Mouse (Mus musculus) ES-E14 (cell line): Measurements from ENCODE around the gene Mvb12a. TPM values are rescaled to one million over a fixed set of nuclear protein-coding genes. Genes with fewer than 3 reads are reported as not detected.
A peak's percentile ranks its signal among the peaks of the same experiment; 100 is the strongest.

Experiments
- DNase-seq: peaks from one replicate; pipeline ENCODE4 v3.0.0-alpha.2; 2013; ENCODE audit warnings: low read depth, low spot score
- H3K27ac ChIP-seq: 2 replicates; pipeline ENCODE4 v1.5.1; 2012; ENCODE audit warnings: low read depth, mild to moderate bottlenecking, low read length, moderate library complexity, mixed read lengths; ENCODE audit not compliant: poor library complexity, insufficient read depth, severe bottlenecking
- H3K36me3 ChIP-seq: 2 replicates; pipeline ENCODE4 v1.6.1; 2012; ENCODE audit warnings: mild to moderate bottlenecking, low read length, moderate library complexity, mixed read lengths; ENCODE audit not compliant: control insufficient read depth, poor library complexity, insufficient read depth, severe bottlenecking
- H3K4me1 ChIP-seq, 2 experiments: fragments of 150-350 bp in 1 of 2; sonication (generic) in 1 of 2; 2 replicates each; pipeline ENCODE4 v1.6.1; 2012; ENCODE audit warnings: low read length in 2 of 2, mild to moderate bottlenecking in 1 of 2, mixed read lengths in 1 of 2; ENCODE audit not compliant: control insufficient read depth in 2 of 2, insufficient read depth in 2 of 2, poor library complexity in 1 of 2
- H3K4me3 ChIP-seq, 2 experiments: fragments of 150-350 bp in 1 of 2; sonication (generic) in 1 of 2; 2 replicates each; pipeline ENCODE4 v1.5.1; 2012; ENCODE audit warnings: low read length in 2 of 2, low read depth in 1 of 2, mild to moderate bottlenecking in 1 of 2, mixed read lengths in 1 of 2; ENCODE audit not compliant: insufficient read depth in 1 of 2, poor library complexity in 1 of 2, severe bottlenecking in 1 of 2
- H3K9ac ChIP-seq: 2 replicates; pipeline ENCODE4 v1.6.1; 2012; ENCODE audit warnings: low read depth, mild to moderate bottlenecking, low read length, mixed read lengths; ENCODE audit not compliant: poor library complexity, insufficient read depth, severe bottlenecking
- H3K9me3 ChIP-seq: fragments of 150-350 bp; sonication (generic); 2 replicates; pipeline ENCODE4 v1.6.1; 2012; ENCODE audit warnings: low read depth, mild to moderate bottlenecking, low read length; ENCODE audit not compliant: control insufficient read depth, insufficient read depth
- CHD2 ChIP-seq: IDR thresholded peaks from 2 replicates; pipeline ENCODE4 v1.6.1; 2014; ENCODE audit warnings: mild to moderate bottlenecking, low read depth, low read length, inconsistent platforms
- HCFC1 ChIP-seq: IDR thresholded peaks from 2 replicates; pipeline ENCODE4 v1.6.1; 2012; ENCODE audit warnings: low read length, inconsistent platforms, borderline replicate concordance; ENCODE audit not compliant: insufficient read depth
- MAFK ChIP-seq: IDR thresholded peaks from 2 replicates; pipeline ENCODE4 v1.6.1; 2014; ENCODE audit warnings: mild to moderate bottlenecking, low read depth, low read length, inconsistent platforms; ENCODE audit not compliant: insufficient read depth
- ZC3H11A ChIP-seq: IDR thresholded peaks from 2 replicates; pipeline ENCODE4 v1.6.1; 2012; ENCODE audit warnings: low read depth, mild to moderate bottlenecking, inconsistent platforms, low read length, borderline replicate concordance
- ZNF384 ChIP-seq: IDR thresholded peaks from 2 replicates; pipeline ENCODE4 v1.6.1; 2012; ENCODE audit warnings: low read depth, low read length, inconsistent platforms
- in situ Hi-C, 2 experiments: fragments of 600-800 bp; cut with MboI; formaldehyde crosslinking; loops; one replicate each; pipeline ENCODE4 v1.15.1; 2025; ENCODE audit warnings: low sequenced_read_pairs in 2 of 2, inconsistent platforms in 1 of 2; ENCODE audit not compliant: unreplicated experiment in 2 of 2
- total RNA-seq: library from RNA; depleted of rRNA; stranded (reverse); fragments of 300-350 nt; gene quantifications from 2 replicates; pipeline ENCODE4 v1.2.3, GENCODE M21; 2012

Mvb12a gene
- total RNA-seq, 1 experiment, result 50.4 TPM

DNA sequence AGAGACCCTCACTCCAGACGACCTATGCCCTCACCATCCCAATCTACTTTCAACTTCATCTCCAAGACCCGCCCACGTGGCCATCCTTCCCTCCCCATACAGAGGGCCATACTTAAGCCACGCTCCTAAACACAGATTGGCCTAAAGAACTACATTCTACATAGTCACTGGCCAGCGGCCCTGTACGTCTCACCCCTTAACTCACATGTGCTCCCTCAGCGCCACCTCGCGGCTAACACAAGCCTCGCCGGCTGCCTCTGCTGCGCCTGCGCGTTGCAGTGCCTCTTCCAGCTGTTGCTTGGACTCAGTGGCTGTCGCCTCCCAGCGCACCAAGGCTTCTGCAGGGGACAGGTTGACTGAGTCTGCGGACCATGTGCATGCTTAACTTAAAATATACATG is 21.1 kb upstream of the Mvb12a start:
- DNase-seq, result peak; percentile 93
- Histone ChIP-seq H3K9me3 (no peaks in the 10 kb centered on the region), H3K4me3 (no peak overlapping the region), H3K36me3 (no peaks in the 10 kb centered on the region; the same call in 1 of the 2 replicates), H3K27ac (no peak overlapping the region), H3K9ac (no peak overlapping the region), H3K4me1 (peaks cover 3 to 20% of the 10 kb centered on the region in 2 experiments; a peak in 2 of 4 replicates)
- TF ChIP-seq CHD2 (no peak), ZC3H11A (peak; percentile 61; the same call in 1 of the 2 replicates), ZNF384 (no peak), HCFC1 (0 out of 2 replicates have a peak, but pooled peaks have one; percentile 48), MAFK (no peak)
- in situ Hi-C loops, result no loop called here

DNA sequence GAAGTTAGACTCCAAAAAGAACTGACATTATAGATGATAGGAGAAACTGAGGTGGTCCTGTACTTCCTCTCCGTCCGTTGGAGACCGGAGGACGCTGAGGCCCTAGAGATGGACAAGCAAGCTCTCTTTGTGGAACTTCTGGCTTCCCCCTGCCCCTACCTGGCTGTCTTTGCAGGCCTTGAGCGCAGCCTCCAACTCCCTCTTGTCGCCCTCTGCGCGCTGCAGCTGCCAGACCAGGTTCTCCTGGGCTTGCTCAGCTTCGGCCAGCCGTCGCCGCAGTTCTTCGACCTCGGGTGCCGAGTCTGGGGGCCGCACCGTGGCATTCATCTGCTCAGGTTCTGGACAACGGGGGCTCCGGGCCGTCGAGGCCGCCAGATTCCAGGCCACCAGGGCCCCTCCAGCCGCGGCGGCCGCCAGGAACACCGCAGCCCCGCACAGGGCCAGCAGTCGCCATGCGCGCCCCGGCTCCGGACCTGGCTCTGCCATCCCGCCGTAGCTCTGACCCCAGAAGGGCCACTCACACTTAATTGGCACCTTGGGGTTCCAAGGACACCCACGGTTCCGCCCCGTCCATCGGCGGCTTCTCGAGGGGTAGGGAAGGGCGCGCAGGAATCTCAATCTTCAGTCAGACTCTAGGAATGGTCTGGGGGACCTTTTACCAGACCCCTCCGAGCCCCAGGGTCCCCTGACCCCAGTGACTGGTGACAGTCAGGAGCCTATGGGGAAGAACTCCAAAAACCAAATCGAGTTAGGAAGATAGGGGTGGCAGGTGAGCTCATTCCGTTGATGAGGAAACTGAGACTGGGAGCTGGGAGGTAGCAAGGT is 17.3 kb upstream of the Mvb12a start, which contains the start of gene Ccdc194:
TSS of gene Ccdc194 (minus strand) at position 486 of the 825 bp plus-strand sequence.
- H3K27ac ChIP-seq, result peak within 1 kb of the TSS; percentile 76
- no peaks in the 10 kb centered on the region for H3K9me3 ChIP-seq
- H3K9ac ChIP-seq, result peak within 1 kb of the TSS; percentile 60
- in situ Hi-C loops, result no loop called here
- peaks cover 5 to 27% of the 10 kb centered on the region in 2 experiments for H3K4me1 ChIP-seq
- peak within 1 kb of the TSS; percentile 49 to 52 for H3K4me3 ChIP-seq
- DNase-seq, result no peak
- TF ChIP-seq MAFK, result no peak
- TF ChIP-seq ZNF384, result no peak
- TF ChIP-seq CHD2, result no peak
- TF ChIP-seq HCFC1, result no peak
- TF ChIP-seq ZC3H11A, result no peak
- H3K36me3 ChIP-seq, result no peaks in the 10 kb centered on the region; the same call in 1 of the 2 replicates

DNA sequence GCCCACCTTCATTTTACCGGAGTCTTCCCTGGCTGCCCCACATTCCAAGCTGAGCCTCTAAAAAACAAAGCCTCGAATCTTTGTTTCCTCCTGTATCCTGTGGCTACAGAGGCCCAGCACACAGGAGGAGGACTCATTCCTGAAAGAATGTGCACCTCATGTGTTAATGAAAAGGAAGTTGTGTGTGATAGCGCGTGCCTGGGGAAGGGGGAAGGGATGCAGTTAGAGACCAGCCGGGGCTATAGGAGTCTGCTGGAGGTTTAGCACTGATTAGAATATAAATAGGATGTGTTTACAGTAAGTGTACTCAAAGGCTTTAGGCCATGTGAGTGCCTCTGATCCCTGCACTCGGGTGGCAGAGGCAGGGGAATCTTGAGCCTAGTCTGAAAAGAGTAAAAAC is 16.4 kb upstream of the Mvb12a start:
- no peak for DNase-seq
- H3K27ac ChIP-seq, result peak overlapping the region; percentile 76
- no peaks in the 10 kb centered on the region; the same call in 1 of the 2 replicates for H3K36me3 ChIP-seq
- H3K4me1 ChIP-seq, result peaks cover 7 to 28% of the 10 kb centered on the region in 2 experiments
- in situ Hi-C loops, result no loop called here
- H3K9me3 ChIP-seq, result no peaks in the 10 kb centered on the region
- TF ChIP-seq MAFK (peak; percentile 52; the same call in 1 of the 2 replicates), HCFC1 (0 out of 2 replicates have a peak, but pooled peaks have one; percentile 34), ZC3H11A (no peak), ZNF384 (no peak), CHD2 (peak; percentile 80)
- peak overlapping the region; percentile 60 for H3K9ac ChIP-seq
- H3K4me3 ChIP-seq, result peak overlapping the region; percentile 7 to 52; a peak in 2 of 4 replicates

DNA sequence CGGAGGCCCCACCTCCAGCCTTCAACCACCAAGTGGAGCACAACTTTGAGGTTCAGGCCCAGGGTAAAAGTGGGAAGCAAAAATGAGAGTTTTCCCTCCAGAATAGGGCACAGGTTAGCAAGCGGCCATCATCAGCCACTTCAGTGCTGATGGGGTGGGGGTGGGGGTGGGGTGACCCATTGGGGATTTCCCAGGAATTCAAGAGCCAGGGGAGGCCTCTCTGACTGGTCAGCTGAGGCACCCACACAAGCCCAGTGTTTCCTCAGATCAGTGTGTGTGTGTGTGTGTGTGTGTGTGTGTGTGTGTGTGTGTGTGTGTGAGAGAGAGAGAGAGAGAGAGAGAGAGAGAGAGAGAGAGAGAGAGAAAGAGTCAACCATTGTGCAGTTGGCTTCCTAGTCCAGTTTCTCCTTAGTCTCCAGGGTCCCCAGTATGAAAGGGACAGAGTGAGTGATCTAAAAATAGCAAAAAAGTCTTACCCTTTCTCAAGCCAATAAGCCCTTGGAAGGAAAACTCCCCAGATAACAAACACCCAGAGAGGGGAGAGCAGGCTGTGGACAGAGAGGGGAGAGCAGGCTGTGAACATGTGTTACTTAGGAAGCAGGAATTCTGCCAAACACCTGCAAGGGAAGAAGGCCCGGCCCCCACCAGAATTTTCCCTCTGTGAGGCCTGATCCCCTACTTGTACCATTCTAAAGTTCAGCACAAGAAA is 15.4 kb upstream of the Mvb12a start:
- Histone ChIP-seq H3K9ac (peak overlapping the region; percentile 46; the same call in 1 of the 2 replicates), H3K9me3 (no peaks in the 10 kb centered on the region), H3K27ac (peak overlapping the region; percentile 76), H3K36me3 (no peaks in the 10 kb centered on the region; the same call in 1 of the 2 replicates), H3K4me1 (peaks cover 7 to 24% of the 10 kb centered on the region in 2 experiments), H3K4me3 (no peak overlapping the region)
- TF ChIP-seq HCFC1 (no peak), CHD2 (no peak), MAFK (no peak)
- no peak for DNase-seq
- in situ Hi-C loops, result no loop called here
